Mouse (Mus musculus): ENCODE measurements around the gene Ppip5k2. TPM values are rescaled to one million over a fixed set of nuclear protein-coding genes. Genes with fewer than 3 reads are reported as not detected.

Ppip5k2 gene
- 7.1 and 8.9 TPM in 2 replicates for polyA plus RNA-seq (2012; rRNA removed)

GRCm38 (mm10) chr1:97769904-97770753 lies at the start of gene Ppip5k2, which contains the start of gene Gin1:
Gene Ppip5k2, minus strand, starts transcription at chr1:97770411.
Gene Gin1, plus strand, starts transcription at chr1:97770172.

GRCm38 (mm10) chr1:97661406-97662241 lies 108.6 kb downstream of the Ppip5k2 start, which contains the start of gene D1Ertd622e:
Gene D1Ertd622e, minus strand, starts transcription at chr1:97662074.

Other genes starting within 250 kb of the Ppip5k2 start
- 29.2 and 35.0 TPM in 2 replicates for gene D1Ertd622e, start 108.3 kb downstream of the Ppip5k2 start, polyA plus RNA-seq (2012; rRNA removed)
- 6.0 and 7.0 TPM in 2 replicates for gene Gin1, start 239 bp downstream of the Ppip5k2 start, polyA plus RNA-seq (2012; rRNA removed)

Data from liver, embryonic 14 days (tissue).